Mouse (Mus musculus): Measurements from ENCODE around the gene Rpl9-ps6. TPM values are rescaled to one million over a fixed set of nuclear protein-coding genes. Genes with fewer than 3 reads are reported as not detected.
"Not testable (repeated sequence)": the region's sequence is repeated elsewhere in the genome, so short reads cannot be mapped to it uniquely, and the experiment has no call there.

The Rpl9-ps6 gene
- polyA plus RNA-seq, 1 experiment from 2014 or later, result 59.1 TPM

DNA sequence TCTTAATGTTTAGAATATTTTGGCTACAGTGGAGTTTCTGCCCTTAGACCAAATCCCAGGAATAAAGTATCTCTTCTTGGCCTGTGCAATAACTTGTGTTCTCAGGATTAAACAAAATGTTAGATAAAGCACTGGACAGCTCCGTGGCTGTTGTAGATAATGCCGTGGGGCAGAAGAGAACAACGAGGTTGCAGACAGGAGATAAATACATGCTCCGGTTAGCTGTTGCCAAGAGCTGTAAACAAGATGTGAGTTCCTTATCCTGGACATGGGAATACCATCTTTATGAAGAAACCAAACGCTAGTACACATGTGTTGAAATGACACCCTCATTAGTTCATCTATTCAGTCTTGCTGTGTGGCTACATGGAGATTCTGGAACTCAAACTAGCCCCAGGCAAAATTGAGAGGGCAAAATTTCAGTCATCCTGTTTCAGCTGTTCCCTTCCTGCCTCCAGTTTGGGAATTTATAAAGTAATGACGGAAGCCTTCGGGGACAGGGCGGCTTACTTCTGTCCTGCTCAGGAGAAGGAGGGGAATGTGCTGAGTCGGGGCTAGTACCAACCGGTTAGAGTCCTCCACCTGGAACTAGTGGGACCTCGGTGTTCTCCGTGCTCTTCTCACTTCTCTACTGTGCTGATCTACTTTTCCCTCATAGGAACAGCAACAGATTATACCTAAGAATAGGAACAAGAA lies 9.8 kb upstream of the Rpl9-ps6 start:
- no peaks in the 10 kb centered on the region for H3K4me1 ChIP-seq
- H3K4me3 ChIP-seq, result no peak overlapping the region
- no peak overlapping the region for H3K27ac ChIP-seq
- WGBS, result 85% methylated on average over 12 of the region's 12 CpGs
- DNase-seq (ENCODE audit: low spot score), result no peak
- no peaks in the 10 kb centered on the region for H3K9me3 ChIP-seq (replicated peaks)
- H3K27me3 ChIP-seq (ENCODE audit: low read depth, poor library complexity, severe bottlenecking), result no peaks in the 10 kb centered on the region
- no peaks in the 10 kb centered on the region for H3K36me3 ChIP-seq

DNA sequence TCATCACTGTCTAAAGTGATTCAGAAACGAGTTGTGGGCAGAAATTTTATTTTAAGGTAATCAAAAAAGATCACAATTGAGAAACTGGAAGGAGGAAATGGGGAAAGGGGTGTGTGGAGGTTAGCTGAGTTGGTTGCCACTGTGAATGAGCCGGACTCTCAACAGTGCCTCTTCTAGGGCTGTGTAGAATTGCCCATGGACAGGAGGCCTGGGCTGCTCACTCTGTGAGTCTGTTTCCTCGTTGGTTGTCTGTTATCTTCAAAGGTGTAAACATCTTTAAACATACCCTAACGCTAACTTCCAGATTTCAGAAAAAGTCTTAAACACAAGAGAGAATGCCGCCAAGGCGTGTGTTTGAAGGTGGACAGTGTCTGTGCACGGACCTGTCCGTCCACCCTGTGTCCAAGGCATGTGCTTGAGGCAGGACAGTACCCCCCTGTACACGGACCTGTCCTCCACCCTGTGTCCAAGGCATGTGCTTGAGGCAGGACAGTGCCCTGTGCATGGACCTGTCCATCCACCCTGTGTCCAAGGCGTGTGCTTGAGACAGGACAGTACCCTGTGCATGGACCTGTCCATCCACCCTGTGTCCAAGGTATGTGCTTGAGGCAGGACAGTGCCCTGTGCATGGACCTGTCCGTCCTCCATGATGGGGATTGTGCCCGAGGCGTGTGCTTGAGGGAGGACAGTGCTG lies 4.3 kb upstream of the Rpl9-ps6 start:
- Histone ChIP-seq H3K4me1 (no peaks in the 10 kb centered on the region), H3K27ac (no peak overlapping the region), H3K27me3 (ENCODE audit: low read depth, poor library complexity, severe bottlenecking) (no peaks in the 10 kb centered on the region), H3K4me3 (no peak overlapping the region), H3K9me3 (replicated peaks) (no peaks in the 10 kb centered on the region), H3K36me3 (no peaks in the 10 kb centered on the region)
- 88% methylated on average over 13 of the region's 13 CpGs for WGBS
- no peak for DNase-seq (ENCODE audit: low spot score)

DNA sequence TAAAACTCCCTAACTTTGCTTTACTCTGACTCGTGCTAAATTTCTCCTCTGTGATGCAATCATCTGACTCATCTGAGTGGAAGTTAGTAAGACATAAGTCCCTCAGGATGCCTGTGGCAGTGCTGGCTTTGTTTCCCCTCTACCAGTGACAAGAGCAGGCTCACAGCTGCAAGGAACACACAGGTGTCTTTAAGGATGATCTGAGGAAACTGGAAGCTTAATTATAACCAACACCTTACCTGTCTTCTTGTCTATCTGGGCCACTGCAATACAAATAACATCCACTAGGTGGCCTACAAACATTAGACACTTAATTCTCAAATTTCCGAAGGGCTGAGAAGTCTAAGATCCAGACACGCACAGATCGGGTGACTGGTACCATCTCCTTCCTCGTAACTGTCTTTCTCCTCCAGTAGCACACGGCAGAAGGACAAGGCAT lies 3.7 kb upstream of the Rpl9-ps6 start:
- Histone ChIP-seq H3K27ac (no peak overlapping the region), H3K27me3 (ENCODE audit: low read depth, poor library complexity, severe bottlenecking) (no peaks in the 10 kb centered on the region), H3K4me1 (no peaks in the 10 kb centered on the region), H3K36me3 (no peaks in the 10 kb centered on the region), H3K4me3 (no peak overlapping the region), H3K9me3 (replicated peaks) (no peaks in the 10 kb centered on the region)
- WGBS, result 41% methylated on average over 6 of the region's 6 CpGs
- no peak for DNase-seq (ENCODE audit: low spot score)

DNA sequence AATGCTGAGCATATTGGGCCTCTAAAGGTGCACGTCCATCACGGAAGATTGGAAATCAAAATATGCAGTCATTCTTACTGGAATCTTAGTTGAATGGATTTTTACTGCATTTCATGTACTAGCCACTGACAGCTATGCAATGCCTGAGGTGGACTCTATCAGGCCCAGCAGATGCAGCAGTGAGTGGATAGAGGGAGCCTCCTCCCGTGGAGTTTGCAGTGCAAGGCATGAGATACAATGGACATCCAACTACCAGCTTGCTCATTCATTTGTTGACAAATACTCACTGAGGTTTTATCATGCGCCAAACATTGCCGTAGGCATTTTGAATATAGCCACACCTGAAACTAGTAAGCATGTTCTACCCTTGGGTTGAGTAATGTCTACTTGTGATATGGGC lies 947 bp upstream of the Rpl9-ps6 start:
- H3K4me1 ChIP-seq, result no peaks in the 10 kb centered on the region
- no peaks in the 10 kb centered on the region for H3K36me3 ChIP-seq
- WGBS, result 94% methylated on average over 5 of the region's 5 CpGs
- H3K27ac ChIP-seq, result no peak overlapping the region
- H3K27me3 ChIP-seq (ENCODE audit: low read depth, poor library complexity, severe bottlenecking), result no peaks in the 10 kb centered on the region
- no peaks in the 10 kb centered on the region for H3K9me3 ChIP-seq (replicated peaks)
- no peak overlapping the region for H3K4me3 ChIP-seq
- no peak for DNase-seq (ENCODE audit: low spot score)

DNA sequence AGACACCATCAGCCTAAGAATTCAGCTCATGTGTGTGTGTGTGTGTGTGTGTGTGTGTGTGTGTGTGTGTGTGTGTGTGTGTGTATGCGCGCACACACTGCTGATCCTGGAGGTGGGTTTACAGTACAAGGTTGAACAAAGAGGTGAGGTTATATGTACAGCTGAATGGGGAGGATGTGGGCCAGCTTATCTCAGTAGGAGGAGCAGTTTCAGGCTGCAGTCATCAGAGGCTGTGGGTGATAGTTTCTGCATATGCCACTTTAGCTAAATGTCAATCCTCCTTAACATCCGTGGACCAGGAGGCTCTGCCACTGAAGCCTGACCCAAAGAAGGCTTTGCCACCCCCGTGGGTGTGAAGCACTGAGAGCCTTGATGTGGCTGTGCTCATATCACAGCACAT lies 1.1 kb downstream of the Rpl9-ps6 start:
- Histone ChIP-seq H3K27ac (no peak overlapping the region), H3K27me3 (ENCODE audit: low read depth, poor library complexity, severe bottlenecking) (no peaks in the 10 kb centered on the region), H3K36me3 (no peaks in the 10 kb centered on the region), H3K4me3 (no peak overlapping the region), H3K9me3 (replicated peaks) (no peaks in the 10 kb centered on the region), H3K4me1 (no peaks in the 10 kb centered on the region)
- WGBS, result 89% methylated on average over 4 of the region's 4 CpGs
- no peak for DNase-seq (ENCODE audit: low spot score)

DNA sequence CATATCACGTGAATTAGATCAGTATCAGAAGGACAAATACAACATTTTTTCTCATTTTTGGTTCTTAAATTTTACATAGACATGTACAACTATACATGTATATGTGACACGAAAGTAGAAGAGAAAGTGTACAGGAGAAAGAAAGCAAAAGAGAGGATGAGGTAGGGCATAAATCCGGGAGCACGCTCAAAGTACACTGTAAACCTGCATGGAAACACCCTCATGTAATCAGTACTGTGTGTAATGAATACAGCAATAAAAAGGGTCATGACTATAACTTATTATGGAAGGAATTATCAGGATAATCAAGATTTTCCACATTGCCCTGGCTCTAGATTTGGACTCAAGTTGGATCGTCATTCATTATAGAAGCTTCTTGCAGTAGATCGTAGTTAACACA lies 3.3 kb downstream of the Rpl9-ps6 start:
- DNase-seq (ENCODE audit: low spot score), result no peak
- Histone ChIP-seq H3K9me3 (replicated peaks) (no peaks in the 10 kb centered on the region), H3K4me3 (no peak overlapping the region), H3K36me3 (no peaks in the 10 kb centered on the region), H3K27ac (no peak overlapping the region), H3K4me1 (no peaks in the 10 kb centered on the region), H3K27me3 (ENCODE audit: low read depth, poor library complexity, severe bottlenecking) (no peaks in the 10 kb centered on the region)
- WGBS, result 94% methylated on average over 6 of the region's 6 CpGs

DNA sequence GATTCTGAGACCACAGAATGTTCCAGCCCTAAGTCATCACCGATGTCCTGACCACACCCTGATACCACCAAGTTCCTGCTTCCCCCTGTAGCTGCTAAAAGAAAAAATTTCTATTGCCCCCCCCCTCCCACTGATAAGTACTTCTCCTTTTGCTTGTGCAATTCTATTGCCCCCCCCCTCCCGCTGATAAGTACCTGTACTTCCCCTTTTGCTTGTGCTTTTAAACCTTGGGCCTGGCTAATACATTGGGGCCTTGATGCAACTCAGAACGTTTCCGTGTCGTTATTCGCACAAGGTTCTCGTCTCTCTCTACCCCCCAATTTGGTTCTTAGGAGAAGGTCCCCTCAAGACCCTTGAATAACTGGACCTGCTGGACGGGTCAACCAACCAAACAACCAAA lies 8.7 kb downstream of the Rpl9-ps6 start:
- not testable (repeated sequence) for H3K27ac ChIP-seq; DNase-seq (ENCODE audit: low spot score); H3K9me3 ChIP-seq (replicated peaks); H3K27me3 ChIP-seq (ENCODE audit: low read depth, poor library complexity, severe bottlenecking); H3K36me3 ChIP-seq; H3K4me1 ChIP-seq; H3K4me3 ChIP-seq
- 93% methylated on average over 8 of the region's 8 CpGs for WGBS

DNA sequence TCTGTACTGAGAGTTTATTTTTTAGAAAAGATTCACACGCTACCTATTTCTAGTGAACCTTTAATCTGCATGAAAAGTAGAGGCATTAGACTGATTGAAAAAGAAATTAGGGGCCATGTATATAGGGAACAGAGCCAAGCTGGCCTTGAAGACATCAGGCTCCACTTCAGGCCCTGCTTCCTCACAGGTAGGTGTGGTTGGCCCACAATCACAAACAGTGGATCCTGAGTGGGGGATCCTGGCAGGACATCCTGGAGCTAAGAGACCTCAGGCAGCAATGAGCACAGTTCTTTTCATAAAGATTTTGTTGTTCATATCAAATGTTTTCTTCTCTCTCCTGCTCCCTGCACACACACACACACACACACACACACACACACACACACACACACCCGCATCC lies 9.6 kb downstream of the Rpl9-ps6 start:
- no peak for DNase-seq (ENCODE audit: low spot score)
- Histone ChIP-seq H3K4me1 (no peaks in the 10 kb centered on the region), H3K9me3 (replicated peaks) (no peaks in the 10 kb centered on the region), H3K36me3 (no peaks in the 10 kb centered on the region), H3K4me3 (no peak overlapping the region), H3K27me3 (ENCODE audit: low read depth, poor library complexity, severe bottlenecking) (no peaks in the 10 kb centered on the region), H3K27ac (no peak overlapping the region)
- 92% methylated on average over 2 of the region's 2 CpGs for WGBS

DNA sequence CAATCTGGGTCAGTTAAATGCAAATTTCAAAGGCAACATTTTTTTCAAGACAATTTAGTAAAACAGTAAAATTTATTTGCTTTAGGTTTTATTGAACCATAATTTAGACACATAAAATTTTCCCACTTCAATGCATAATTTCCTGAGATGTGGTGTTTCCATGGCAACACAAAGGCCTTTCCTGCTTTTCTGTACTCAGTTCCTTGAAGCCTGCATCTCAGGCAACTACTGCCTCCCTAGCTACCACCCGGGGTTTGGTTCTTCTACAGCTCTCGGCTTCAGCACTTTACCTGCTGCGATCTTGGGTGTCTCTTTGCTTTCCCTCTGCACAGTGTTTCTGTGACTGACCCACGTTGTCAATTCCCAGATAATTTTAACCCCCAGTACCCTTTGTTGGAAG lies 14.1 kb downstream of the Rpl9-ps6 start:
- 87% methylated on average over 4 of the region's 4 CpGs for WGBS
- no peaks in the 10 kb centered on the region for H3K9me3 ChIP-seq (replicated peaks)
- DNase-seq (ENCODE audit: low spot score), result no peak

DNA sequence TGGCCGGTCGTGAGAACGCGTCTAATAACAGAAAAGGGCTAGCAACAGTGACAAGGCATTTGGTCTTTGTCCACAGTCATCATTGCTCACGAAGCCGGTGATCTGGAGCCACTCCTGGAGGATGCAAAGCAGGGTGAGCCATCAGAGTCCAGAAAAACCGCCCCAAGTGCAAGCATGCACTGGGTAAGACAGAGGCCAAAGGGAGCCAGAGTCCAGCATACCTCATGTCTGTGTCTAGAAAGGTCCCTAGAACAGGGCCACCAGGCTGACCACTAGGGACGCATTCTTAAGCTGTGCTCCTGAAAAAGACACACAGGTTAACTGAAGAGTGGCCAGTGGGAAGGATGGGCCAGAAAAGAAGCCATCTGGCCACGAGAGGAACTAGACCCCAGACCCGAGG lies 17.4 kb downstream of the Rpl9-ps6 start:
- no peak for DNase-seq (ENCODE audit: low spot score)
- H3K4me3 ChIP-seq, result no peak overlapping the region
- no peak overlapping the region for H3K27ac ChIP-seq
- H3K9me3 ChIP-seq (replicated peaks), result no peaks in the 10 kb centered on the region
- H3K4me1 ChIP-seq, result no peaks in the 10 kb centered on the region
- H3K36me3 ChIP-seq, result no peaks in the 10 kb centered on the region
- WGBS, result 96% methylated on average over 10 of the region's 10 CpGs
- no peaks in the 10 kb centered on the region for H3K27me3 ChIP-seq (ENCODE audit: low read depth, poor library complexity, severe bottlenecking)

More for the DNA sequence above, 14.1 kb downstream of the Rpl9-ps6 start:
- Histone ChIP-seq H3K4me3 (no peak overlapping the region), H3K4me1 (no peaks in the 10 kb centered on the region), H3K36me3 (no peaks in the 10 kb centered on the region), H3K27ac (no peak overlapping the region), H3K27me3 (ENCODE audit: low read depth, poor library complexity, severe bottlenecking) (no peaks in the 10 kb centered on the region)

DNA sequence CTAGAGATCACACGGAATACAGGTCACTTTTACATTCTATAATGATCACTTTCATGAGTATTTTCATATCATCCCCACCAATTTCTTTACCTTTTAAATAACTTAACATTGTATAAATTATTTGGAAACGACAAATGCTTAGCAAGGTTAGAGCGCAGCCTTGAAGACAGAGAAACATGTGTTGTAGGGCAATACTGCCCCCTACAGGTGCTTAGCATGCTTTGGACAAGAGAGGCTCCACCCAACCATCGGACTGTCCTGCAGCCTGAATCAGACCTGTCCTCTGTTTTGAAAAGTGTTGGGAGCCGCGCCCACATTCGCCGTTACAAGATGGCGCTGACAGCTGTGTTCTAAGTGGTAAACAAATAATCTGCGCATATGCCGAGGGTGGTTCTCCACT lies 24.8 kb downstream of the Rpl9-ps6 start:
- no peaks in the 10 kb centered on the region for H3K9me3 ChIP-seq (replicated peaks)
- 99% methylated on average over 11 of the region's 11 CpGs for WGBS
- no peak overlapping the region for H3K4me3 ChIP-seq
- DNase-seq (ENCODE audit: low spot score), result no peak
- no peaks in the 10 kb centered on the region for H3K27me3 ChIP-seq (ENCODE audit: low read depth, poor library complexity, severe bottlenecking)
- no peaks in the 10 kb centered on the region for H3K36me3 ChIP-seq
- no peak overlapping the region for H3K27ac ChIP-seq
- H3K4me1 ChIP-seq, result no peaks in the 10 kb centered on the region

DNA sequence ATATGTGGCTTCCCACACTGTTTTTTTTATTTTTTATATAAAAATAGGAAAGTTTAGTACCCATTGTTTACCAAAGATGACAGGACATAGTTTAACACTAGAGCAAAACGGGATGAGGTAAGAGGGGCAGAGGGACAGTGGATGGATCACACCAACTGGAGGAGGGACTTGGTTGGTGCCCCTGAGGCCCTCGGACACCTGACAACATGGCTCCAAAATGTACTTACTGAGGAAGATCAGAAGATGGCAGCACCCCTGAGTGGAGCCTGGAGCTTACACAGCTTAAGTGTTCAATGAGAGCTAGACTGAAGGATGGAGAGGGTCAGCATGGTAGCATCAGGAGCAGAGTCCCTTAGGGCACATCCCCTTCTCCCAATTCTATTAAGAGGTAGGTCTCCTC lies 27.0 kb downstream of the Rpl9-ps6 start:
- H3K4me3 ChIP-seq, result no peak overlapping the region
- no peak overlapping the region for H3K27ac ChIP-seq
- no peak for DNase-seq (ENCODE audit: low spot score)
- no peaks in the 10 kb centered on the region for H3K9me3 ChIP-seq (replicated peaks)
- no peaks in the 10 kb centered on the region for H3K27me3 ChIP-seq (ENCODE audit: low read depth, poor library complexity, severe bottlenecking)
- no peaks in the 10 kb centered on the region for H3K4me1 ChIP-seq
- WGBS, result 91% methylated on average over 2 of the region's 2 CpGs
- no peaks in the 10 kb centered on the region for H3K36me3 ChIP-seq

DNA sequence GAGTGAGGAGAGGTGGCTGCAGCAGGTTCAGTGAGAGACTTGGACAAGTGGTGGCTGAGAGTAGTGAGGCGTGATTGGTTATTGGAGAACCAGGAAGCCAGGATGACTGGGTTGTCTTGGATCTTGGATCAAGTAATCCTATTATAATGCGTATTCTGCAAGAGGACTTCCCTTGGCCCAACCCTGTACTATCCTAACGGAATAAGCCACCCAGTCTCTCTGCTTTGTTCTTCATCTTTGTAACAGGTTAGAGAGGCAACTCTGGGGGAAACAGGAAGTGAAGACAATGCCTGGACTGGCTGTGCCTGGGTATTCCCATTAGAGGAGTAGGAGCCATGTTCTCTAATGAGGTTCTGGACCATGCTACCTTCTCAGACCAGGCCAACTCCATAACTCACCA lies 40.5 kb downstream of the Rpl9-ps6 start:
- Histone ChIP-seq H3K4me1 (no peaks in the 10 kb centered on the region), H3K27me3 (ENCODE audit: low read depth, poor library complexity, severe bottlenecking) (no peaks in the 10 kb centered on the region), H3K9me3 (replicated peaks) (no peaks in the 10 kb centered on the region), H3K4me3 (no peak overlapping the region), H3K27ac (no peak overlapping the region), H3K36me3 (no peaks in the 10 kb centered on the region)
- WGBS, result 94% methylated on average over 3 of the region's 3 CpGs
- DNase-seq (ENCODE audit: low spot score), result no peak

DNA sequence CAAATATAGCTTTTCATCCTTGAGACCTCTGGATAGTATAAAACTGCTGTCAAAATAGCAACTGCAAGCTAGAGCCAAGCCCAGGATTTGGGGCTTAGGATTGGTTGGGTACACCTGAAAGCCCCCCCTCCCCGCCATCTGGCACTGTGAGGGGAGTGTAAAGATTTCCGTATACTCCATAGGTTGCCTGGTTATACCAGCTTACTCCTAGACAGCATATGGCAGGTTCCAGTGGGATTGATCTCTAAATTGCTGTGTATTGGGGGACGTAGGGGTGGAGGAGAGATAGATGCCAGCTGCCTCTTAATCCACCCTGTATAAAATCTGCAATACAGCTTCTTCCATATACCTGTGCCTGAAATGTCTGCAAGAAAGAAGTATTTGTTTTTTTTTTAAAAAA lies 41.7 kb downstream of the Rpl9-ps6 start:
- H3K36me3 ChIP-seq, result no peaks in the 10 kb centered on the region
- H3K27me3 ChIP-seq (ENCODE audit: low read depth, poor library complexity, severe bottlenecking), result no peaks in the 10 kb centered on the region
- no peak overlapping the region for H3K27ac ChIP-seq
- H3K4me3 ChIP-seq, result no peak overlapping the region
- WGBS, result 89% methylated on average over 3 of the region's 3 CpGs
- H3K4me1 ChIP-seq, result no peaks in the 10 kb centered on the region
- no peaks in the 10 kb centered on the region for H3K9me3 ChIP-seq (replicated peaks)
- DNase-seq (ENCODE audit: low spot score), result no peak

Measured in limb, embryonic 10.5 days (tissue).